Mouse (Mus musculus) heart, embryonic 15.5 days (tissue): ENCODE data around the gene Vps9d1. TPM values are rescaled to one million over a fixed set of nuclear protein-coding genes. Genes with fewer than 3 reads are reported as not detected.
"Not testable (repeated sequence)": the region's sequence is repeated elsewhere in the genome, so short reads cannot be mapped to it uniquely, and the experiment has no call there.

Experiments
- ATAC-seq: fragments of 200-750 bp; cut with Nextera tagmentation; replicated peaks from 2 replicates; pipeline ENCODE4 v1.8.0; 2017; ENCODE audit warnings: low read depth, moderate TSS enrichment; ENCODE audit not compliant: insufficient number of reproducible peaks, insufficient read depth, low FRiP score
- H3K27ac ChIP-seq: fragments of 300-500 bp; sonication (generic); 2 replicates; pipeline ENCODE4 v1.5.1; 2015; ENCODE audit warnings: mild to moderate bottlenecking, inconsistent platforms
- H3K27me3 ChIP-seq: fragments of 300-500 bp; sonication (generic); 2 replicates; pipeline ENCODE4 v1.6.1; 2015; ENCODE audit warnings: inconsistent platforms
- H3K36me3 ChIP-seq: fragments of 300-500 bp; sonication (generic); 2 replicates; pipeline ENCODE4 v1.6.1; 2015; ENCODE audit warnings: mild to moderate bottlenecking, inconsistent platforms
- H3K4me1 ChIP-seq: fragments of 300-500 bp; sonication (generic); replicated peaks from 2 replicates; pipeline ENCODE4 v1.6.1; 2015; ENCODE audit warnings: inconsistent platforms
- H3K4me2 ChIP-seq: fragments of 300-500 bp; sonication (generic); 2 replicates; pipeline ENCODE4 v1.6.1; 2015; ENCODE audit warnings: inconsistent platforms, mild to moderate bottlenecking, moderate library complexity
- H3K4me3 ChIP-seq: fragments of 300-500 bp; sonication (generic); 2 replicates; pipeline ENCODE4 v1.5.1; 2015; ENCODE audit warnings: mild to moderate bottlenecking, inconsistent platforms
- H3K9ac ChIP-seq: fragments of 300-500 bp; sonication (generic); 2 replicates; pipeline ENCODE4 v1.6.1; 2015; ENCODE audit warnings: mild to moderate bottlenecking, inconsistent platforms
- H3K9me3 ChIP-seq: fragments of 300-500 bp; sonication (generic); replicated peaks from 2 replicates; pipeline ENCODE4 v1.6.1; 2016; ENCODE audit warnings: inconsistent platforms
- WGBS: fragments of 180-500 bp; shearing (Covaris S2); methylation state at CpG from one replicate; pipeline ENCODE4 v1.1.7; 2015; ENCODE audit warnings: mixed read lengths; 5-methylcytosine and 5-hydroxymethylcytosine counted together
- polyA plus RNA-seq: library from polyadenylated mRNA; unstranded; fragments of >200 nt; fragmentation: Nextera tagmentation; extraction: Ambion mirVana; gene quantifications from 2 replicates; pipeline ENCODE4 v1.2.1, GENCODE M21; 2015

Vps9d1 gene
- polyA plus RNA-seq, 1 experiment from 2014 or later = 19.2 TPM

GRCm38 (mm10) chr8:123280302-123281094 is 26.4 kb upstream of the Vps9d1 start:
- WGBS = 82% methylated on average over 13 of the region's 13 CpGs
- no peak for ATAC-seq
- no peak overlapping the region for H3K4me3 ChIP-seq

GRCm38 (mm10) chr8:123279828-123280227 is 25.7 kb upstream of the Vps9d1 start:
- H3K27me3 ChIP-seq = no peaks in the 10 kb centered on the region
- no peak overlapping the region for H3K9ac ChIP-seq
- H3K4me2 ChIP-seq = no peak overlapping the region
- H3K36me3 ChIP-seq = peaks cover 11% of the 10 kb centered on the region; the same call in 1 of the 2 replicates
- 91% methylated on average over 4 of the region's 4 CpGs for WGBS
- H3K9me3 ChIP-seq = no peaks in the 10 kb centered on the region
- H3K27ac ChIP-seq = no peak overlapping the region
- peaks cover 6% of the 10 kb centered on the region for H3K4me1 ChIP-seq
- H3K4me3 ChIP-seq = no peak overlapping the region
- no peak for ATAC-seq

More at GRCm38 (mm10) chr8:123280302-123281094, 26.4 kb upstream of the Vps9d1 start:
- Histone ChIP-seq H3K27me3 (no peaks in the 10 kb centered on the region), H3K4me2 (no peak overlapping the region), H3K27ac (no peak overlapping the region), H3K4me1 (peaks cover 6% of the 10 kb centered on the region), H3K9ac (no peak overlapping the region), H3K36me3 (peaks cover 11% of the 10 kb centered on the region; the same call in 1 of the 2 replicates), H3K9me3 (no peaks in the 10 kb centered on the region)

- peaks cover 15% of the 10 kb centered on the region; the same call in 1 of the 2 replicates for H3K36me3 ChIP-seq
- H3K4me3 ChIP-seq = no peak overlapping the region
- 60% methylated on average over 7 of the region's 7 CpGs for WGBS
- H3K9ac ChIP-seq = no peak overlapping the region
- H3K4me2 ChIP-seq = no peak overlapping the region
- no peak overlapping the region for H3K27ac ChIP-seq
- ATAC-seq = no peak
- no peaks in the 10 kb centered on the region for H3K9me3 ChIP-seq
- H3K27me3 ChIP-seq = no peaks in the 10 kb centered on the region
- H3K4me1 ChIP-seq = no peaks in the 10 kb centered on the region
Observed at GRCm38 (mm10) chr8:123278445-123278844, 24.3 kb upstream of the Vps9d1 start.

DNA sequence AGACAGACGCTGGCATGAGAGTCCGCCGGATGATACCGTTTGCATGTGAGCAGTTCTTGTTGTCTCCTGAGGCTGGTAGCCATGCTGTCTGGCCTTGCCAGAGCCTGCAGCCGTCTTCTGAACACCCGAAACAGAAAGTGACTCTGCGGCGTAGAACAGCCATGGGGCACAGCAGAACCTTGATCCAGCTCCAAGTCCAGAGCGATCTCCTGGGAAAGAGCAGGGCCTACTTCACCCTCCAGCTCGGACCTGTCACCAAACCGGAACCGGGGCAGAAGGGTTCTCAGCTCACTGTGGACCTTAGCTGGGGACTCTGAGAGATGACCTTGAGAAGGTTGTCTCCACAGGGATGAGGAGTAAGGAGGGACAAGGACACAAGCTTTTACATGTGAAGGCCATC is 20.9 kb upstream of the Vps9d1 start:
- Histone ChIP-seq H3K4me1 (no peaks in the 10 kb centered on the region), H3K27me3 (no peaks in the 10 kb centered on the region), H3K9me3 (no peaks in the 10 kb centered on the region), H3K4me3 (no peak overlapping the region), H3K4me2 (no peak overlapping the region), H3K36me3 (peaks cover 8% of the 10 kb centered on the region; the same call in 1 of the 2 replicates), H3K27ac (no peak overlapping the region), H3K9ac (no peak overlapping the region)
- WGBS = 95% methylated on average over 12 of the region's 12 CpGs
- no peak for ATAC-seq

GRCm38 (mm10) chr8:123274447-123274846 is 20.3 kb upstream of the Vps9d1 start:
- Histone ChIP-seq H3K27ac (no peak overlapping the region), H3K4me3 (no peak overlapping the region), H3K4me2 (no peak overlapping the region), H3K9ac (no peak overlapping the region), H3K27me3 (no peaks in the 10 kb centered on the region), H3K36me3 (peaks cover 7% of the 10 kb centered on the region; the same call in 1 of the 2 replicates), H3K9me3 (no peaks in the 10 kb centered on the region), H3K4me1 (no peaks in the 10 kb centered on the region)
- ATAC-seq = no peak
- 86% methylated on average over 5 of the region's 5 CpGs for WGBS

DNA sequence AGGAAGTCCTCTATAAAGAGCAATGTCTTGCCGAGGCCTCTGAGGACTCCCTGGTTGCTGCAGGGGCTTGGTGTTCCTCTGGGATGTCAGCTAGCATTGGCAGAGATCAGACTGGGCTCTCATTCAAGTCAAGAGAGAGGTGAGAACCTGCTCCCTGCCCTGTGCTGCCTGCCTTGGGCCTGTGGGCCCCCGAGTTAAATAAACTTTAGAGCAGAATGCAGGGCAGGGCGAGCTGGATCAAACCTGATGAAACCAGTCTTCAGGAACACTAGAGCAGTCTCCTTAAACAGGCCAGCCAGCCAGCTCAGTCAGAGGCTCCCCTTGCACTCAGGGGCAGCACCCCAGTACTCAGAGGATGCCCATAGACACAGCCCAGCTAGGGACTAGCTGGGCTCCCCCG is 17.8 kb upstream of the Vps9d1 start:
- Histone ChIP-seq H3K9ac (no peak overlapping the region), H3K4me1 (no peaks in the 10 kb centered on the region), H3K27ac (no peak overlapping the region), H3K9me3 (no peaks in the 10 kb centered on the region), H3K4me3 (no peak overlapping the region), H3K36me3 (peaks cover 33% of the 10 kb centered on the region), H3K4me2 (no peak overlapping the region), H3K27me3 (no peaks in the 10 kb centered on the region)
- ATAC-seq = no peak
- 69% methylated on average over 4 of the region's 4 CpGs for WGBS

GRCm38 (mm10) chr8:123271147-123271546 is 17.0 kb upstream of the Vps9d1 start:
- WGBS = 90% methylated on average over 10 of the region's 10 CpGs
- H3K9me3 ChIP-seq = no peaks in the 10 kb centered on the region
- no peak for ATAC-seq
- H3K36me3 ChIP-seq = peaks cover 40% of the 10 kb centered on the region
- no peak overlapping the region for H3K27ac ChIP-seq
- H3K4me3 ChIP-seq = no peak overlapping the region
- no peak overlapping the region for H3K9ac ChIP-seq
- no peaks in the 10 kb centered on the region for H3K27me3 ChIP-seq
- H3K4me2 ChIP-seq = no peak overlapping the region
- H3K4me1 ChIP-seq = no peaks in the 10 kb centered on the region

GRCm38 (mm10) chr8:123267926-123268656 is 13.9 kb upstream of the Vps9d1 start:
- ATAC-seq = no peak

GRCm38 (mm10) chr8:123257593-123257992 is 3.4 kb upstream of the Vps9d1 start:
- peaks cover 43% of the 10 kb centered on the region for H3K36me3 ChIP-seq
- not testable (repeated sequence) for ATAC-seq, H3K9ac ChIP-seq, H3K4me3 ChIP-seq, H3K4me2 ChIP-seq, H3K27ac ChIP-seq, H3K27me3 ChIP-seq, H3K9me3 ChIP-seq
- 88% methylated on average over 8 of the region's 8 CpGs for WGBS
- H3K4me1 ChIP-seq = peaks cover 19% of the 10 kb centered on the region

More at GRCm38 (mm10) chr8:123267926-123268656, 13.9 kb upstream of the Vps9d1 start:
- Histone ChIP-seq H3K4me2 (no peak overlapping the region), H3K9ac (no peak overlapping the region), H3K27me3 (no peaks in the 10 kb centered on the region), H3K4me1 (no peaks in the 10 kb centered on the region), H3K9me3 (no peaks in the 10 kb centered on the region), H3K36me3 (peaks cover 63% of the 10 kb centered on the region), H3K4me3 (no peak overlapping the region), H3K27ac (no peak overlapping the region)
- 72% methylated on average over 14 of the region's 14 CpGs for WGBS

- 85% methylated on average over 3 of the region's 3 CpGs for WGBS
- peaks cover 21% of the 10 kb centered on the region for H3K4me1 ChIP-seq
- no peaks in the 10 kb centered on the region for H3K27me3 ChIP-seq
- no peak overlapping the region for H3K4me3 ChIP-seq
- H3K4me2 ChIP-seq = no peak overlapping the region
- H3K9me3 ChIP-seq = no peaks in the 10 kb centered on the region
- ATAC-seq = no peak
- no peak overlapping the region for H3K27ac ChIP-seq
- H3K36me3 ChIP-seq = peaks cover 43% of the 10 kb centered on the region
- H3K9ac ChIP-seq = no peak overlapping the region
Observed at GRCm38 (mm10) chr8:123257114-123257513, 3.0 kb upstream of the Vps9d1 start.

DNA sequence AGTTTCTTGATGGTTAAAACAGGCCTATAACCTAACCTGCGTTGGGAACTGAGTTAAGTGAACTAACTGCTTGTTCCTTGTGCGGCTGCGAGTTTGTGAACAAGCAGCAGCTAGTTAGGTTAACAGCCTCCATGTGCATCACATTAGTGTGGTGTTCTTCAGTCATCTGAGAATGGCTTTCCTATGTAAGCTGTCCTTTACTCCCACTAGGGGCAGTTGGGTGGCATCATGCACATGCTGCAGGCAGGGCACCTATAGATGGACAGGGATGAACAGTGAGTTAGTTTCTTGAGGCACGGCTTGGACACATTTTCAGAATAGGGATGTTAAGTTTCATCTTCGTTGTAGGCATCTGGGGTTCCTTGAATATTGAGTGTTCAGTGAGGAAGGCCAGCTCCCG is 1.0 kb upstream of the Vps9d1 start:
- Histone ChIP-seq H3K4me3 (peak overlapping the region; percentile 96), H3K9me3 (no peaks in the 10 kb centered on the region), H3K36me3 (peaks cover 41% of the 10 kb centered on the region), H3K9ac (peak overlapping the region; percentile 98), H3K27ac (no peak overlapping the region), H3K4me1 (peaks cover 21% of the 10 kb centered on the region), H3K27me3 (no peaks in the 10 kb centered on the region), H3K4me2 (peak overlapping the region; percentile 90)
- ATAC-seq = no peak
- WGBS = 63% methylated on average over 6 of the region's 6 CpGs
